Mouse (Mus musculus): Measurements from ENCODE around the gene Tmem189. TPM values are rescaled to one million over a fixed set of nuclear protein-coding genes. Genes with fewer than 3 reads are reported as not detected.
A peak's percentile ranks its signal among the peaks of the same experiment; 100 is the strongest.
"Not testable (repeated sequence)": the region's sequence is repeated elsewhere in the genome, so short reads cannot be mapped to it uniquely, and the experiment has no call there.

Gene Tmem189
- polyA plus RNA-seq, 1 experiment from 2014 or later: 28.6 TPM

GRCm38 (mm10) chr2:167613335-167613734 is 76.3 kb downstream of the Tmem189 start:
- 93% methylated on average over 6 of the region's 7 CpGs for WGBS
- not testable (repeated sequence) for H3K4me1 ChIP-seq (ENCODE audit: control insufficient read depth, insufficient read depth, low read length); H3K9ac ChIP-seq (ENCODE audit: low read depth, low read length); H3K9me3 ChIP-seq (ENCODE audit: control insufficient read depth, low read length); H3K4me3 ChIP-seq (ENCODE audit: low read length); H3K4me2 ChIP-seq (ENCODE audit: low read depth, low read length); ATAC-seq; H3K27me3 ChIP-seq (replicated peaks; ENCODE audit: control insufficient read depth, insufficient read depth, low read length); H3K27ac ChIP-seq (ENCODE audit: low read length)
- peaks cover 37% of the 10 kb centered on the region for H3K36me3 ChIP-seq (ENCODE audit: control insufficient read depth, insufficient read depth, low read length)

- Histone ChIP-seq H3K4me2 (ENCODE audit: low read depth, low read length) (no peak overlapping the region), H3K4me1 (ENCODE audit: control insufficient read depth, insufficient read depth, low read length) (no peaks in the 10 kb centered on the region), H3K4me3 (ENCODE audit: low read length) (no peak overlapping the region), H3K36me3 (ENCODE audit: control insufficient read depth, insufficient read depth, low read length) (peaks cover 37% of the 10 kb centered on the region), H3K9me3 (ENCODE audit: control insufficient read depth, low read length) (peaks cover 2% of the 10 kb centered on the region; the same call in 1 of the 2 replicates), H3K27me3 (replicated peaks; ENCODE audit: control insufficient read depth, insufficient read depth, low read length) (no peaks in the 10 kb centered on the region), H3K27ac (ENCODE audit: low read length) (no peak overlapping the region), H3K9ac (ENCODE audit: low read depth, low read length) (no peak overlapping the region)
- WGBS: 93% methylated on average over 14 of the region's 14 CpGs
- 0 out of 2 replicates have a peak, but pooled peaks have one; percentile 25 for ATAC-seq
Measured at GRCm38 (mm10) chr2:167612122-167612521, 77.5 kb downstream of the Tmem189 start.

GRCm38 (mm10) chr2:167611287-167611686 is 78.3 kb downstream of the Tmem189 start:
- H3K4me3 ChIP-seq (ENCODE audit: low read length): no peak overlapping the region
- no peaks in the 10 kb centered on the region for H3K4me1 ChIP-seq (ENCODE audit: control insufficient read depth, insufficient read depth, low read length)
- H3K27me3 ChIP-seq (replicated peaks; ENCODE audit: control insufficient read depth, insufficient read depth, low read length): no peaks in the 10 kb centered on the region
- no peak overlapping the region for H3K27ac ChIP-seq (ENCODE audit: low read length)
- no peak overlapping the region for H3K9ac ChIP-seq (ENCODE audit: low read depth, low read length)
- ATAC-seq: 0 out of 2 replicates have a peak, but pooled peaks have one; percentile 14
- H3K4me2 ChIP-seq (ENCODE audit: low read depth, low read length): no peak overlapping the region
- WGBS: 73% methylated on average over 10 of the region's 10 CpGs
- H3K9me3 ChIP-seq (ENCODE audit: control insufficient read depth, low read length): peaks cover 2% of the 10 kb centered on the region; the same call in 1 of the 2 replicates
- H3K36me3 ChIP-seq (ENCODE audit: control insufficient read depth, insufficient read depth, low read length): peaks cover 37% of the 10 kb centered on the region

GRCm38 (mm10) chr2:167606745-167607123 is 82.9 kb downstream of the Tmem189 start:
- no peaks in the 10 kb centered on the region for H3K9me3 ChIP-seq (ENCODE audit: control insufficient read depth, low read length)
- WGBS: 92% methylated on average over 4 of the region's 4 CpGs
- no peak overlapping the region for H3K4me2 ChIP-seq (ENCODE audit: low read depth, low read length)
- H3K9ac ChIP-seq (ENCODE audit: low read depth, low read length): no peak overlapping the region
- H3K4me1 ChIP-seq (ENCODE audit: control insufficient read depth, insufficient read depth, low read length): peaks cover 2% of the 10 kb centered on the region; the same call in 1 of the 2 replicates
- no peaks in the 10 kb centered on the region for H3K27me3 ChIP-seq (replicated peaks; ENCODE audit: control insufficient read depth, insufficient read depth, low read length)
- H3K27ac ChIP-seq (ENCODE audit: low read length): no peak overlapping the region
- no peak overlapping the region for H3K4me3 ChIP-seq (ENCODE audit: low read length)
- no peak for ATAC-seq
- H3K36me3 ChIP-seq (ENCODE audit: control insufficient read depth, insufficient read depth, low read length): peaks cover 9% of the 10 kb centered on the region; the same call in 1 of the 2 replicates

- H3K27ac ChIP-seq (ENCODE audit: low read length): no peak overlapping the region
- H3K4me3 ChIP-seq (ENCODE audit: low read length): no peak overlapping the region
- WGBS: 65% methylated on average over 17 of the region's 17 CpGs
- no peaks in the 10 kb centered on the region for H3K9me3 ChIP-seq (ENCODE audit: control insufficient read depth, low read length)
- peaks cover 2% of the 10 kb centered on the region; the same call in 1 of the 2 replicates for H3K4me1 ChIP-seq (ENCODE audit: control insufficient read depth, insufficient read depth, low read length)
- ATAC-seq: no peak
- H3K36me3 ChIP-seq (ENCODE audit: control insufficient read depth, insufficient read depth, low read length): peaks cover 9% of the 10 kb centered on the region; the same call in 1 of the 2 replicates
- no peaks in the 10 kb centered on the region for H3K27me3 ChIP-seq (replicated peaks; ENCODE audit: control insufficient read depth, insufficient read depth, low read length)
- H3K9ac ChIP-seq (ENCODE audit: low read depth, low read length): no peak overlapping the region
- H3K4me2 ChIP-seq (ENCODE audit: low read depth, low read length): no peak overlapping the region
Measured at GRCm38 (mm10) chr2:167605817-167606744, 83.5 kb downstream of the Tmem189 start.

GRCm38 (mm10) chr2:167605178-167605794 is 84.3 kb downstream of the Tmem189 start:
- no peak overlapping the region for H3K27ac ChIP-seq (ENCODE audit: low read length)
- 26% methylated on average over 11 of the region's 11 CpGs for WGBS
- no peak overlapping the region for H3K4me2 ChIP-seq (ENCODE audit: low read depth, low read length)
- H3K4me1 ChIP-seq (ENCODE audit: control insufficient read depth, insufficient read depth, low read length): peaks cover 2% of the 10 kb centered on the region; the same call in 1 of the 2 replicates
- no peaks in the 10 kb centered on the region for H3K9me3 ChIP-seq (ENCODE audit: control insufficient read depth, low read length)
- H3K9ac ChIP-seq (ENCODE audit: low read depth, low read length): no peak overlapping the region
- H3K27me3 ChIP-seq (replicated peaks; ENCODE audit: control insufficient read depth, insufficient read depth, low read length): no peaks in the 10 kb centered on the region
- H3K36me3 ChIP-seq (ENCODE audit: control insufficient read depth, insufficient read depth, low read length): peaks cover 6% of the 10 kb centered on the region; the same call in 1 of the 2 replicates
- H3K4me3 ChIP-seq (ENCODE audit: low read length): no peak overlapping the region
- peak; percentile 86 for ATAC-seq

GRCm38 (mm10) chr2:167602978-167603377 is 86.6 kb downstream of the Tmem189 start:
- peaks cover 2% of the 10 kb centered on the region; the same call in 1 of the 2 replicates for H3K4me1 ChIP-seq (ENCODE audit: control insufficient read depth, insufficient read depth, low read length)
- H3K9ac ChIP-seq (ENCODE audit: low read depth, low read length): peak overlapping the region; percentile 22; the same call in 1 of the 2 replicates
- no peak overlapping the region for H3K4me3 ChIP-seq (ENCODE audit: low read length)
- WGBS: 44% methylated on average over 5 of the region's 5 CpGs
- H3K9me3 ChIP-seq (ENCODE audit: control insufficient read depth, low read length): no peaks in the 10 kb centered on the region
- peaks cover 3% of the 10 kb centered on the region; the same call in 1 of the 2 replicates for H3K36me3 ChIP-seq (ENCODE audit: control insufficient read depth, insufficient read depth, low read length)
- no peaks in the 10 kb centered on the region for H3K27me3 ChIP-seq (replicated peaks; ENCODE audit: control insufficient read depth, insufficient read depth, low read length)
- H3K27ac ChIP-seq (ENCODE audit: low read length): no peak overlapping the region
- no peak for ATAC-seq
- H3K4me2 ChIP-seq (ENCODE audit: low read depth, low read length): no peak overlapping the region

- no peaks in the 10 kb centered on the region for H3K27me3 ChIP-seq (replicated peaks; ENCODE audit: control insufficient read depth, insufficient read depth, low read length)
- H3K9ac ChIP-seq (ENCODE audit: low read depth, low read length): no peak overlapping the region
- peaks cover 6% of the 10 kb centered on the region for H3K4me1 ChIP-seq (ENCODE audit: control insufficient read depth, insufficient read depth, low read length)
- ATAC-seq: no peak
- peaks cover 3% of the 10 kb centered on the region; the same call in 1 of the 2 replicates for H3K36me3 ChIP-seq (ENCODE audit: control insufficient read depth, insufficient read depth, low read length)
- H3K4me2 ChIP-seq (ENCODE audit: low read depth, low read length): no peak overlapping the region
- no peaks in the 10 kb centered on the region for H3K9me3 ChIP-seq (ENCODE audit: control insufficient read depth, low read length)
- 90% methylated on average over 2 of the region's 2 CpGs for WGBS
- H3K27ac ChIP-seq (ENCODE audit: low read length): no peak overlapping the region
- H3K4me3 ChIP-seq (ENCODE audit: low read length): no peak overlapping the region
Measured at GRCm38 (mm10) chr2:167602364-167602763, 87.3 kb downstream of the Tmem189 start.

GRCm38 (mm10) chr2:167600481-167600995 is 89.1 kb downstream of the Tmem189 start:
- peaks cover 22% of the 10 kb centered on the region for H3K4me1 ChIP-seq (ENCODE audit: control insufficient read depth, insufficient read depth, low read length)
- 78% methylated on average over 8 of the region's 8 CpGs for WGBS

More at GRCm38 (mm10) chr2:167600481-167600995, 89.1 kb downstream of the Tmem189 start:
- Histone ChIP-seq H3K27ac (ENCODE audit: low read length) (no peak overlapping the region), H3K27me3 (replicated peaks; ENCODE audit: control insufficient read depth, insufficient read depth, low read length) (no peaks in the 10 kb centered on the region), H3K4me3 (ENCODE audit: low read length) (no peak overlapping the region), H3K36me3 (ENCODE audit: control insufficient read depth, insufficient read depth, low read length) (no peaks in the 10 kb centered on the region), H3K4me2 (ENCODE audit: low read depth, low read length) (no peak overlapping the region), H3K9ac (ENCODE audit: low read depth, low read length) (no peak overlapping the region), H3K9me3 (ENCODE audit: control insufficient read depth, low read length) (no peaks in the 10 kb centered on the region)
- ATAC-seq: no peak

All from intestine, embryonic 16.5 days (tissue).